Mouse (Mus musculus): Measurements from ENCODE around the gene Jag1.

Gene Jag1

GRCm38 (mm10) chr2:137099211-137099734 is 17.2 kb downstream of the Jag1 start:
- DNase-seq, result no peak

- no peak for DNase-seq
These were observed 18.0 kb downstream of the Jag1 start for GRCm38 (mm10) chr2:137098269-137099035.

GRCm38 (mm10) chr2:137096981-137097460 is 19.4 kb downstream of the Jag1 start:
- DNase-seq, result no peak

- no peak for DNase-seq
These were observed 22.1 kb downstream of the Jag1 start for GRCm38 (mm10) chr2:137094301-137094700.

- no peak for DNase-seq
These were observed 23.2 kb downstream of the Jag1 start for GRCm38 (mm10) chr2:137093298-137093630.

GRCm38 (mm10) chr2:137092523-137093297 is 23.7 kb downstream of the Jag1 start:
- DNase-seq, result no peak

- no peak for DNase-seq
These were observed 24.5 kb downstream of the Jag1 start for GRCm38 (mm10) chr2:137091766-137092522.

GRCm38 (mm10) chr2:137087705-137088104 is 28.7 kb downstream of the Jag1 start:
- no peak for DNase-seq

GRCm38 (mm10) chr2:137086621-137087395 is 29.6 kb downstream of the Jag1 start:
- DNase-seq, result no peak

- no peak for DNase-seq
These were observed 31.2 kb downstream of the Jag1 start for GRCm38 (mm10) chr2:137085257-137085656.

- no peak for DNase-seq
These were observed 33.4 kb downstream of the Jag1 start for GRCm38 (mm10) chr2:137082896-137083620.

GRCm38 (mm10) chr2:137081001-137081400 is 35.4 kb downstream of the Jag1 start:
- DNase-seq, result no peak

- DNase-seq, result no peak
These were observed 36.0 kb downstream of the Jag1 start for GRCm38 (mm10) chr2:137080468-137080867.

- no peak for DNase-seq
These were observed 36.6 kb downstream of the Jag1 start for GRCm38 (mm10) chr2:137079721-137080320.

GRCm38 (mm10) chr2:137078771-137079170 is 37.7 kb downstream of the Jag1 start:
- DNase-seq, result no peak

GRCm38 (mm10) chr2:137074313-137074620 is 42.2 kb downstream of the Jag1 start:
- DNase-seq, result no peak

GRCm38 (mm10) chr2:137073473-137074312 is 42.8 kb downstream of the Jag1 start:
- DNase-seq, result no peak

GRCm38 (mm10) chr2:137067479-137068110 is 48.8 kb downstream of the Jag1 start:
- DNase-seq, result no peak

GRCm38 (mm10) chr2:137064513-137064912 is 51.9 kb downstream of the Jag1 start:
- DNase-seq, result no peak

GRCm38 (mm10) chr2:137063829-137064228 is 52.6 kb downstream of the Jag1 start:
- DNase-seq, result no peak
